Mouse (Mus musculus) stomach, embryonic 14.5 days (tissue): ENCODE results near the gene Sik2. TPM values are rescaled to one million over a fixed set of nuclear protein-coding genes. Genes with fewer than 3 reads are reported as not detected.

Experiments used
- ATAC-seq: fragments of 200-750 bp; cut with Nextera tagmentation; 2 replicates; pipeline ENCODE4 v1.8.0; 2017; ENCODE audit warnings: low read depth, moderate TSS enrichment; ENCODE audit not compliant: insufficient number of reproducible peaks, insufficient read depth, low FRiP score
- H3K27ac ChIP-seq: fragments of 300-500 bp; sonication (generic); 2 replicates; pipeline ENCODE4 v1.5.1; 2014; ENCODE audit warnings: mild to moderate bottlenecking, low read length, moderate library complexity, mixed read lengths
- H3K27me3 ChIP-seq: fragments of 300-500 bp; sonication (generic); 2 replicates; pipeline ENCODE4 v1.6.1; 2014; ENCODE audit warnings: low read length, control low read depth, mixed read lengths; ENCODE audit not compliant: control insufficient read depth, insufficient read depth
- H3K36me3 ChIP-seq: fragments of 300-500 bp; sonication (generic); 2 replicates; pipeline ENCODE4 v1.6.1; 2014; ENCODE audit warnings: mild to moderate bottlenecking, control low read depth, low read length, moderate library complexity, mixed read lengths; ENCODE audit not compliant: control insufficient read depth, insufficient read depth
- H3K4me1 ChIP-seq: fragments of 300-500 bp; sonication (generic); 2 replicates; pipeline ENCODE4 v1.6.1; 2014; ENCODE audit warnings: low read length, control low read depth, mixed read lengths; ENCODE audit not compliant: control insufficient read depth, insufficient read depth
- H3K4me2 ChIP-seq: fragments of 300-500 bp; sonication (generic); replicated peaks from 2 replicates; pipeline ENCODE4 v1.6.1; 2014; ENCODE audit warnings: low read depth, low read length, control low read depth
- H3K4me3 ChIP-seq: fragments of 300-500 bp; sonication (generic); 2 replicates; pipeline ENCODE4 v1.5.1; 2014; ENCODE audit warnings: low read depth, low read length, control low read depth
- H3K9ac ChIP-seq: fragments of 300-500 bp; sonication (generic); replicated peaks from 2 replicates; pipeline ENCODE4 v1.6.1; 2014; ENCODE audit warnings: low read depth, mild to moderate bottlenecking, control low read depth, low read length, moderate library complexity, mixed read lengths
- H3K9me3 ChIP-seq: fragments of 300-500 bp; sonication (generic); 2 replicates; pipeline ENCODE4 v1.6.1; 2016; ENCODE audit warnings: low read depth, low read length, control low read depth; ENCODE audit not compliant: control insufficient read depth
- WGBS: fragments of 180-500 bp; shearing (Covaris S2); extraction: QIAGEN DNeasy Blood & Tissue Kit; methylation state at CpG from one replicate; pipeline ENCODE4 v1.1.7; 2014; 5-methylcytosine and 5-hydroxymethylcytosine counted together
- polyA plus RNA-seq: library from polyadenylated mRNA; unstranded; fragments of >200 nt; fragmentation: Nextera tagmentation; extraction: Ambion mirVana; gene quantifications from 2 replicates; pipeline ENCODE4 v1.2.1, GENCODE M21; 2014

The Sik2 gene
- polyA plus RNA-seq, 1 experiment from 2014 or later: 24.2 TPM

DNA sequence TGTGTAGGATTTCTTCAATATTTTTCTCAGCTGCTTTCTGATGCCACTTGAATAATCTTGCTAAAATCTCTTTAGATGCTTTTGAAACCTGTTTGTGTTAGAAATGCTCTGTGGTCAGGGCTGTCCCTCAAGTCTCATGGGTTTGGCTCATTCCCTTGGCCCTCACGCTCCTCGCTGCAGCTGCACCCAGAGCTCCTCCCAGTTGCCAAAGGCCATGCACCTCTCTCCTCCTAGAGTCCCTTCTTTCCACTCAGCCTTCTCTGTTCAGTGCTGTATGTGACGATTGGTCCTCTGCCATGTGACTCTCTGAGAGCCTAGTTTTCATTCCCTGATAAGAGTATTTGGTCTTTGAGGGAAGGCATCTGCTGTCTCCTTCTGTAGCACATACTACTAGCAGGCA lies 131.4 kb downstream of the Sik2 start:
- no peak overlapping the region for H3K4me3 ChIP-seq
- WGBS: 70% methylated on average over 3 of the region's 3 CpGs
- H3K4me2 ChIP-seq: no peak overlapping the region
- no peak overlapping the region for H3K9ac ChIP-seq
- no peaks in the 10 kb centered on the region for H3K9me3 ChIP-seq
- H3K4me1 ChIP-seq: no peaks in the 10 kb centered on the region
- no peaks in the 10 kb centered on the region for H3K27me3 ChIP-seq
- H3K36me3 ChIP-seq: peaks cover 58% of the 10 kb centered on the region
- no peak overlapping the region for H3K27ac ChIP-seq
- ATAC-seq: no peak

DNA sequence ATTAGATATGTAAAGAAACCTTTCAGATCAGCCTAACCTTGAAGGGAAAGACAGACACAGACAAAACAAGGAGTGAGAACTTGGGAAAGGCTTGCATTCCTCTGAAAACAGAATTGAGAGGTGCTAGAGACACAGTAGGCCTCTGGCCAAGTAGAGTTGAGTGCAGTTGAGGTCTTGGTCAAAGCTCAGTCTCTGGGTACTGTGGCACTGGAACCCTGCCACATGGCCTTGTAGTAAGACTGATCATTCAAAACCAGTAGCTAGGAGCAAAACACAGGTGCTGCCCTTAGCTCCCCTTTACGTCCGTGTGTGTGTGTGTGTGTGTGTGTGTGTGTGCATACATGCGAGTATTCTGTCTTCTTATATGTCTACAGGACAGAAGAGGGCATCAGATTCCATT lies 132.6 kb downstream of the Sik2 start:
- Histone ChIP-seq H3K27me3 (no peaks in the 10 kb centered on the region), H3K36me3 (peaks cover 54% of the 10 kb centered on the region), H3K9ac (no peak overlapping the region), H3K4me1 (no peaks in the 10 kb centered on the region), H3K4me2 (no peak overlapping the region), H3K27ac (no peak overlapping the region), H3K9me3 (no peaks in the 10 kb centered on the region), H3K4me3 (no peak overlapping the region)
- 95% methylated on average over 3 of the region's 3 CpGs for WGBS
- no peak for ATAC-seq

DNA sequence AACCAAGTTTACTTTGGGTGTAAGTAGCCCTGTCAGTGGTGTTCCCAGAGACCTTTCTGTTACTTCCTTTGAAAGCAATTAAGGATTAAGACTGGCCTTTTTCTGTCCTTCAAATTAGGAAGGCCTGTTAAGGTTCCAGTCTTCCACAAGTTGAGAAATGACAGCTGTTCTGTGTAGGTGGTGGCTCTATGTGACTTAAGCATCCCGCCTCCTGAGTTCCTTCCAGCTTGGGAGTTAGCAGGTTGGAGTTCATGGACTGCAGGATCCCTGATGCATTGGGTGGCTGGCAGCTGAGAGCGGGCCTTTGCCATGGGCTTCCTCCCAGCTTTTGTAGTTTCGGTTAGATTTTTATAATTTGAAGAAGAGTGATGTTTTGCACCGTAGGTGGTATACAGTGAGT lies 133.4 kb downstream of the Sik2 start:
- no peak overlapping the region for H3K4me3 ChIP-seq
- no peak for ATAC-seq
- peaks cover 55% of the 10 kb centered on the region for H3K36me3 ChIP-seq
- no peaks in the 10 kb centered on the region for H3K27me3 ChIP-seq
- H3K9ac ChIP-seq: no peak overlapping the region
- WGBS: 85% methylated on average over 4 of the region's 4 CpGs
- H3K4me2 ChIP-seq: no peak overlapping the region
- H3K4me1 ChIP-seq: no peaks in the 10 kb centered on the region
- no peaks in the 10 kb centered on the region for H3K9me3 ChIP-seq
- no peak overlapping the region for H3K27ac ChIP-seq

DNA sequence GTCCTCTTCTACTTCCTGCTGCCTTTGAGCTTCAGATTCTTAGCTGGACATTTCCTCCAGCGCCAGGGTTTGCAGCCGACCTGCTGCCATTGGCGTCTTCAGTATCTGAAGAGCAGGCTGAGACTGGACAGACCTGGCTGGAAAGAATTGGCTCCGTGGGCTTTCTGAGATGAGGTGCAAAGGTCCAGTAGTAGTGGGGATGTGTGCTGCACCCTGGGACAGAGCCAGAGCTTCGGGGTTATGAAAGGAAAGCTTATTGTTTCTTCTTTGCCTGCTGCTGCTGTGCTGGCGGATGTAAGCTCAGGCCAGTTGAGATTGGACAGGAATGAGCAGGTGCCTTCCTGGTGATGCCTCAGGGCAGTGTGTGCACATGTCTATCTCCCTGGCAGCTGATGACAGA lies 134.8 kb downstream of the Sik2 start:
- H3K4me3 ChIP-seq: no peak overlapping the region
- H3K9me3 ChIP-seq: no peaks in the 10 kb centered on the region
- H3K4me2 ChIP-seq: no peak overlapping the region
- no peaks in the 10 kb centered on the region for H3K27me3 ChIP-seq
- H3K4me1 ChIP-seq: no peaks in the 10 kb centered on the region
- H3K36me3 ChIP-seq: peaks cover 46% of the 10 kb centered on the region
- H3K9ac ChIP-seq: no peak overlapping the region
- no peak for ATAC-seq
- H3K27ac ChIP-seq: no peak overlapping the region
- 92% methylated on average over 6 of the region's 6 CpGs for WGBS

DNA sequence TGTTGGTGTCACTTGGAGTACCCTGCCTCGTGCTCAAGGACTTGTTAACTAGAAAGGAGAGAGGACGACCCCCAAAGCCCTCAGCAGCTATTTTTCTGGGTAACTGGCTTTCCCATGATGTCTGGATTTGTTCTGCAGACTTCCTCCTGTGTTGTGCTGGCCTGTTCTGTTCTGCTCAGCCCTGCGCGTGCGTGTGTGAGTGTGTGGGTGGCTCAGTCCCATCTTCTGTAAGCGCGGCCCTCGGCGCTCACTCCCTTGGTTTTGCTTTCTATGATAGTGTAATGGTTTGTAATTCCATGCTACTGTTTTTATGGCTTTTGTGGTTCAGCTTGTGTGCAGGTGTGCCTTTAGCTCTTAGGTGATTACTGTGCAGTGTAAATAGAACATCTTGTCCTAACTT lies 135.7 kb downstream of the Sik2 start:
- no peak overlapping the region for H3K4me2 ChIP-seq
- no peaks in the 10 kb centered on the region for H3K27me3 ChIP-seq
- 91% methylated on average over 9 of the region's 9 CpGs for WGBS
- ATAC-seq: no peak
- H3K9me3 ChIP-seq: no peaks in the 10 kb centered on the region
- no peak overlapping the region for H3K9ac ChIP-seq
- no peaks in the 10 kb centered on the region for H3K4me1 ChIP-seq
- H3K27ac ChIP-seq: no peak overlapping the region
- no peak overlapping the region for H3K4me3 ChIP-seq
- peaks cover 41% of the 10 kb centered on the region for H3K36me3 ChIP-seq

DNA sequence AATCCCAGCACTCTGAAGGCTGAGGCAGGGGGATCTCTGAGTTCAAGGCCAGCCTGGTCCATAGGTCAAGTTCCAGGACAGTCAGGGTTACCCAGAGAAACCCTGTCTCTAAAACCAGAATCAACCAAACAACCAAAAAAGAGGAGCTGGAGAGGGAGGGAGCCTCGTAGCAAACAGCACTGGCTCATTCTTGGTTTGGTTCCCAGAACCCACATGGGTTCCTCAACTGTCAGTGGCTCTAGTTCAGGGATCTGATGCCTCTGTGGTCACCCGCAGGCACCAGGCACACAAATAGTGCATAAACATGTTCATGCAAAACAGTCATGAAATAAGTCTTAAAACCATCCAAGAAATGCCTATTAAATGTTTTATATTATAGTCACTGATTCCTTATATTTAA lies 140.7 kb downstream of the Sik2 start:
- no peaks in the 10 kb centered on the region for H3K27me3 ChIP-seq
- H3K27ac ChIP-seq: no peak overlapping the region
- no peak overlapping the region for H3K9ac ChIP-seq
- H3K4me1 ChIP-seq: no peaks in the 10 kb centered on the region
- H3K4me2 ChIP-seq: no peak overlapping the region
- no peak for ATAC-seq
- peaks cover 60% of the 10 kb centered on the region for H3K36me3 ChIP-seq
- no peaks in the 10 kb centered on the region for H3K9me3 ChIP-seq
- H3K4me3 ChIP-seq: no peak overlapping the region
- WGBS: 89% methylated on average over 2 of the region's 2 CpGs

DNA sequence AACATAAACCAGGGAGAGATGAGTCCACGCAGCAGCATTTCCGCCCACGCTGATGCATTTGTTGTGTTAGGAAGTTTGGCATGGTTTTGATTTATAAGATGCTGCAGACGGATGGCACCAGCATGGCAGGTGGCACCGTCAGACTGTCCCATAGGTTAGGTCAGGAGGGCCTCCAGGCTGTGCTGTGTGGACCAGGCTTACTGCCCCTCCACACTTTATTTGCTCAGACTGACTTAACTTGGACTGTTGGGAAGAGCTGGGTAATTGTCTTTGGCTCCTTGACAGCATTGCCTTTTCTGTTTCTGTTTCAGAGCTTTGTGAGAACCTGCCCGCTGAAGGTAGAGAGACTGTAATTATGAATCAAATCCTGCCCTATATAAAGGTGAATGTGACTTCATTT lies 141.9 kb downstream of the Sik2 start:
- Histone ChIP-seq H3K27ac (no peak overlapping the region), H3K36me3 (peaks cover 65% of the 10 kb centered on the region), H3K27me3 (no peaks in the 10 kb centered on the region), H3K4me3 (no peak overlapping the region), H3K9me3 (no peaks in the 10 kb centered on the region), H3K4me2 (no peak overlapping the region), H3K9ac (no peak overlapping the region), H3K4me1 (no peaks in the 10 kb centered on the region)
- 91% methylated on average over 6 of the region's 6 CpGs for WGBS
- ATAC-seq: no peak

DNA sequence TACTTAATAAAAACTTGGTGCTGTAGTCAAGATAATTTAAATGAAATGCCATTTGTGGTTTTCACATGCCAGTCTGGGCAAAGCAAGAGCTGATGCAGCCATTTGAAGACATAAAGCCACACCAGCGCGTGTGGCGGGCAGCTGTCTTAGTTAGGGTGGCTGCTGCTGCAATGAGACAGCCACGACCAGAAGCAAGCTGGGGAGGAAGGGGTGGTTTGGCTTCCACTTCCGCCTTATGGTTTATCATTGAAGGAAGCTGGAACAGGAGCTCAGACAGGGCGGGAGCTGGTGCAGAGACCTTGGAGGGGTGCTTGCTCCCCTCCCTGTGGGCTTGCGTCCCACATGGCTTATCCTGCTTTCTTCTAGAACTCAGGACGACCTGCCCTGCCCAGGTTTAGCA lies 143.1 kb downstream of the Sik2 start:
- WGBS: 80% methylated on average over 8 of the region's 8 CpGs
- H3K4me3 ChIP-seq: no peak overlapping the region
- H3K4me2 ChIP-seq: no peak overlapping the region
- H3K9ac ChIP-seq: no peak overlapping the region
- no peaks in the 10 kb centered on the region for H3K4me1 ChIP-seq
- no peaks in the 10 kb centered on the region for H3K27me3 ChIP-seq
- H3K36me3 ChIP-seq: peaks cover 74% of the 10 kb centered on the region
- no peak for ATAC-seq
- no peak overlapping the region for H3K27ac ChIP-seq
- H3K9me3 ChIP-seq: no peaks in the 10 kb centered on the region

DNA sequence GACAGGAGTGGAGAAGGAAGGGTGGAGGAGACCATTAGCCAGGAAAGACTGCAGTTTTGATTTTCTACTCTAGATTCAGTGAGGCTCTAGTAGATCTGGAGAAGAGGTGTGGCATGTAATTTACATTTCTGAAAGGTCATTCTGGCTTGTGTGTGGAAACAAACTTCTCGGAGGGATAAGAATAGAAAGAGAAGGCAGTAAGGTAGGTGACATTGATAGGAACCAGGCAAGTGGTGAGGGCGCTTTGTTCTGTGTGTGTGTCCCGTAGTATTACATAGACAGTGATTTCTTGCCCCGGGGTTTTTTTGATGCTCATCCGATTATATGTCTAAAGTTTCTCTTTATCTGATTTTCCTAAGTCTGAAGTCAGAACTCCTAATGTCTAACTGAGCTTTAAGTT lies 144.0 kb downstream of the Sik2 start:
- no peak overlapping the region for H3K9ac ChIP-seq
- no peaks in the 10 kb centered on the region for H3K9me3 ChIP-seq
- H3K36me3 ChIP-seq: peaks cover 79% of the 10 kb centered on the region
- H3K4me3 ChIP-seq: no peak overlapping the region
- no peaks in the 10 kb centered on the region for H3K27me3 ChIP-seq
- WGBS: 73% methylated on average over 5 of the region's 5 CpGs
- no peak overlapping the region for H3K4me2 ChIP-seq
- no peak overlapping the region for H3K27ac ChIP-seq
- ATAC-seq: no peak
- no peaks in the 10 kb centered on the region for H3K4me1 ChIP-seq
